Mouse (Mus musculus) bone marrow, adult 2 months (tissue): ENCODE results near the gene Hephl1.

Experiments used
- CTCF ChIP-seq: fragments of 200-500 bp; IDR thresholded peaks from 2 replicates; pipeline ENCODE4 v1.5.1; 2011; ENCODE audit warnings: low read length, control low read depth; ENCODE audit not compliant: control insufficient read depth, insufficient read depth
- POLR2A ChIP-seq: fragments of 200-500 bp; IDR thresholded peaks from 2 replicates; pipeline ENCODE4 v1.6.1; 2011; ENCODE audit warnings: low read depth, mild to moderate bottlenecking, control low read depth, low read length, borderline replicate concordance; ENCODE audit not compliant: control insufficient read depth

DNA sequence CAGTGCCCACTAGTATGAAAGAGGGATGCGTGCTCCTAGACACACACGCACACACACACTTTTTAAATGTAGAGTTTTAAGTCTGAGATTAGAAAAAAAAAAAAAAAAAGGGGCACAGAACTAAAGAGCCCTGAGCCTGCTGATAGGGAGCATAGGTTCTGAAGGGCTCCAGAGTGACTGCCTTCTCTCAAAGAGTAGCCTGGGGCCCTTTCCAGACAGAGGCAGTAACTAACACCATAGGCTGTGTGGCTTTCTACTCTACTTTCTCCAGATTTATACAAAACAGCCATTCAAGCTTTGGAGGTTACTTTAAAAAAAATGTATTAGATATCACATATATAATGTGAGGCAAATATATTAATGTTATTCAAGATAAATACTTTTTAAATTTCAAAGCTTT lies 75.5 kb downstream of the Hephl1 start:
- no peak for TF ChIP-seq CTCF
- no peak for TF ChIP-seq POLR2A
